Mouse (Mus musculus) urinary bladder, postnatal 36 days (tissue): ENCODE results near the gene Gm26741.
"Not testable (repeated sequence)": the region's sequence is repeated elsewhere in the genome, so short reads cannot be mapped to it uniquely, and the experiment has no call there.

Source experiments
- DNase-seq, 2 experiments: peaks; one replicate each; pipeline ENCODE4 v3.0.0; 2022; ENCODE audit warnings: low spot score in 2 of 2, mixed read lengths in 1 of 2

The Gm26741 gene

GRCm38 (mm10) chr10:52358467-52358866 is at the start of gene Gm26741:
Gene Gm26741, plus strand, starts transcription at chr10:52358767.
- DNase-seq = no peak

GRCm38 (mm10) chr10:52309196-52309595 is 49.4 kb upstream of the Gm26741 start:
- peak in 1 of 2 experiments; percentile 6 for DNase-seq

- no peak for DNase-seq
Observed at GRCm38 (mm10) chr10:52319506-52320286, 38.9 kb upstream of the Gm26741 start.

- DNase-seq = no peak
Observed at GRCm38 (mm10) chr10:52321918-52322317, 36.6 kb upstream of the Gm26741 start.

- DNase-seq = peak in 1 of 2 experiments; percentile 10
Observed at GRCm38 (mm10) chr10:52331007-52331406, 27.6 kb upstream of the Gm26741 start.

GRCm38 (mm10) chr10:52343324-52343723 is 15.2 kb upstream of the Gm26741 start:
- not testable (repeated sequence) for DNase-seq

GRCm38 (mm10) chr10:52353184-52353583 is 5.4 kb upstream of the Gm26741 start:
- no peak for DNase-seq

- no peak for DNase-seq
Observed at GRCm38 (mm10) chr10:52360241-52360735, 1.7 kb downstream of the Gm26741 start.

- DNase-seq = no peak
Observed at GRCm38 (mm10) chr10:52360862-52361609, 2.5 kb downstream of the Gm26741 start.

GRCm38 (mm10) chr10:52368376-52368775 is 9.8 kb downstream of the Gm26741 start:
- DNase-seq = no peak

- no peak for DNase-seq
Observed at GRCm38 (mm10) chr10:52373834-52374233, 15.3 kb downstream of the Gm26741 start.

GRCm38 (mm10) chr10:52374651-52375050 is 16.1 kb downstream of the Gm26741 start:
- no peak for DNase-seq

- no peak for DNase-seq
Observed at GRCm38 (mm10) chr10:52376422-52376821, 17.9 kb downstream of the Gm26741 start.

- DNase-seq = no peak
Observed at GRCm38 (mm10) chr10:52377813-52378212, 19.2 kb downstream of the Gm26741 start.

GRCm38 (mm10) chr10:52381321-52381801 is 22.8 kb downstream of the Gm26741 start:
- DNase-seq = no peak

GRCm38 (mm10) chr10:52381845-52382591 is 23.5 kb downstream of the Gm26741 start, which contains the start of gene Gopc:
Gene Gopc, minus strand, starts transcription at chr10:52382124.
- peak; percentile 95 to 96 for DNase-seq

GRCm38 (mm10) chr10:52383022-52383421 is 24.5 kb downstream of the Gm26741 start:
- DNase-seq = no peak

- DNase-seq = no peak
Observed at GRCm38 (mm10) chr10:52383522-52383921, 25.0 kb downstream of the Gm26741 start.

- DNase-seq = peak; percentile 23 to 36
Observed at GRCm38 (mm10) chr10:52384823-52385610, 26.4 kb downstream of the Gm26741 start.

GRCm38 (mm10) chr10:52387192-52387591 is 28.6 kb downstream of the Gm26741 start:
- DNase-seq = no peak

- no peak for DNase-seq
Observed at GRCm38 (mm10) chr10:52388922-52389430, 30.4 kb downstream of the Gm26741 start, which contains the start of gene Nepn. Gene Nepn, plus strand, starts transcription at chr10:52388972.
